Mouse (Mus musculus) embryo, embryonic 10 days (tissue): ENCODE data around the gene Ccdc33.

Source experiments
- DNase-seq: peaks from one replicate; pipeline ENCODE4 v3.0.0-alpha.2; 2015; ENCODE audit warnings: low spot score

The Ccdc33 gene

DNA sequence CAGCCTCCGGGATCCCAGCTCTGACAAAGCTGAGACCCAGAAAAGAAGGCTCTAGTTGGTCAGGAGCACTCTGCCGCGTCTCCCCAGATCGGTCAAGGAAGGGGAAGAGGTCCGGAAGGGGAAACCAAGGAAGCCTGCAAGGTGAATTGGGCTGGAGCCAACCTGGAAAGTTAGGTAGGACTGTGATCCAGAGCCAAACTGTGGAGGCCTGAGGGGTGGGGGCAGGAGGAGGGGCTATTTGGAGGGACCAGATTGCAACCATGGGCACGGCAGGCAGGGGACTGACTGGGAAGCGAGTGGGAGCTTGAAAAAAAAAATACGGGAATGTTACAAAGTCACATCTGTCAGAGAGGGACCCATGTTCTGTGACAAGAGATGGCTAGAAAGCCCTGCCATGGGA is 10.9 kb upstream of the Ccdc33 start:
- no peak for DNase-seq

DNA sequence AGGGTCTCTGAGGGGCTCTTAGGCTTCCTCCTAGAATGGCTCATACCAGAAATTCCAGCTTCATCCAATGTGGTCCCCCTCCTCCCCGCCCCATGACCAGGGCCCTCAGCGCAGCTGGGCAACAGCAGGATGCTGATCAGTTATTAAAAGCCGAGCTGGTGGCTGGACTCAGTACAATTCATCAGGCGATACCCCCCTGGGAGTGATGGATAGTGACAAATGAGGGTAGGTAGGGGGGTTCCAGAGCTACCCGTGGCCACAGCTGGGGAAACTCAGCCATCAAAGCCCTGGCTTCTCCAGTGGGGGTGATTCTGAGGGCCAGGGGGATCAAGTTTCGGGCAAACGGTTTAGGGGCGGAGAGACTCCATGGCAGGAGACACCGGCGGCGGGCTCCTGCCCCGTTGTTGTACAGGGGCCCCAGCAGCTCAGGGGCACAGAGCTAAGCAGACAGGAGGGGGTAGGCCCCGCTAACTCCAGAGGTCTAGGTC is 10.3 kb upstream of the Ccdc33 start:
- DNase-seq: peak; percentile 78

DNA sequence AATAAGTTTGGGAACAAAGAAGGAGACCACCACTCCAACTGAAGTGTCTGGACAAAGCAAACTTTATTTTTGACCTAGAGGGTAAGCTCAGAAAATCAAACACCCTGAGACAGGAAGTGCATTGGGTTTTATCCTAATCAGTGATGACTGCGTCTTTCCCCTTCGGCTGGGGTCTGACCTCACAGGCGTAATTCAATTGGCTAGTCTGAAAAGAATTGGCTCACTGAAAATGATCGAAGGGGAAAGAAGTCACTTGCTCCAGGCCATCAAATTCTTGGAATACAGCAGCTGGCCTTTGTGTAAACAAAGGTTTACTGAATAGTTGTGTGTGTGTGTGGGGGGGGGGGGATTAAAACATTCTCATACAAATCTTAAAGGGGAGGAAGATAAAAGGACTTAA is 7.2 kb upstream of the Ccdc33 start:
- DNase-seq: peak; percentile 56

DNA sequence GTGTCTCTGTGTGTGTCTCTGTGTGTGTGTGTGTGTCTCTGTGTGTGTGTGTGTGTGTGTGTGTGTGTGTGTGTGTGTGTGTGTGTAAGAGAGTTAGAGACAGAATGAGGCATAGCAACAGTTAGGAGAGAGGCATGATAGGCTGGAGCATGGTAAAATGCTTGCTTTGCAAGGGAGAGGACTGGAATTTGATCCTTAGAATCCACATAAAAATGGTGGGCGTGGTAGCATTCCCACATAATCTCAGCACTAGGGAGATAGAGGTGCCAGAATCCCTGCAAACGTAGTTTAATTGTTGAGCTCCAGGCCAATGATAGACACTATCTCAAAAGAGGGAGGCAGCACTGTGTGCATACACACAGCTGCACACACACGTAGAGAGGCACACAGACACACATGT is 6.5 kb upstream of the Ccdc33 start:
- no peak for DNase-seq

DNA sequence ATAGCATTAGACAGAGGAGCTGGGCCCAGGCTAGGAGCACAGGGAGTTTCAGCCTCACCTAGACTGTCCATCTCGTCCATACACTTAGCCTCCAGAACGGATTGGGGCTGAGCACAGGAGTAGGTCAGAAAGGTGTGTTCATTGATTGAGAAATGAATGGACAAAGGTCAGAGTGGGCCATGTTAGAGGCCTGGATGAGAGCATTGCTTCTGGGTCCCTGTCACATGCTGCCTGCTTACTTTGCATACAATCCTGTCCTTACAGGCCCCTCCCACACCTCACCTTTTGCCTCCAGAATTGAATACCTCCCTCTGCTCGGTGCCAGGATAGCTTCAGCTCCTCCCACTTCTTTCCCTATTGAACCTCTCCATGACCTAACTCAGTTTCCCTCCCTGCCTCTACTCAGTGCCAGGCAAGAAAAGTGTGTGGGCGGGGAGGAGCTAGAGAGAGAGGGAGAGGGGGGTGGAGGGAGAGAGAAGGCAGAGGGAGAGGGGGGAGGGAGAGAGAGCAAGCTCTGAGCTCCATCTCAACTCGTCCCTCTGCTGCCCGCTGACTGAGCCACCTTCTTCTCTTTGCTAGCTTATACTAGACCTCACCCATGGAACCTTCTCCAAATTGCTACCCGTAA is 2.5 kb downstream of the Ccdc33 start:
- DNase-seq: no peak

DNA sequence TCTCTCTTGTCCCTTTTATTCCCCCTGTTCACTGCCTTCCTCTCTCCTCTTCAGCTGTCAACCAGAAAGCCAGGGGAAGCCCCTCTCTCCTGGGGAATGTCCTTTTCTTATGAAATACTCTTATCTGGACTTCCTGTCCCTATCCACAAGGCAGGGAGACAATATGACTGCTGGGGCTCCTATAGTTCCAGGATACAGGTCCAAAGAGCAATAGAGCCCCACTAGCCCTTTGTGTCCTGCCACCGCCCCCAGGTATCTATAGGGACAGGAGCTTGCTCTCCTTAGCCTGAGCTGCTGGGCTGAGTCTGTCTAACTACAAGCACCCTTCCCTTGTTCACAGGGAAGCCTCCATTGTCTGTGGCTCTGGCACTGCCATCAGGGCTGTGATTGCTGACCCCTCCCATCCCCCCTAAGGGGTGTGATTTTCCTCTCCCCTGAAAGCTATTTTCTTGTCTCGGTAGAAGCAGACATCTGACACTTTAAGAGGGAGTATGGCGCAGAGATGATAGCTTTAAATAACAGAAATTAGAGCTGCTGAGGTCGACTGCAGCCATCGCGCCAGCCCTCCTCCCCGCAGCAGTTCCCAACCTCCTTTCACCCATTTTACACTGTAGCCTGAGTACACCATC is 3.2 kb downstream of the Ccdc33 start:
- no peak for DNase-seq

DNA sequence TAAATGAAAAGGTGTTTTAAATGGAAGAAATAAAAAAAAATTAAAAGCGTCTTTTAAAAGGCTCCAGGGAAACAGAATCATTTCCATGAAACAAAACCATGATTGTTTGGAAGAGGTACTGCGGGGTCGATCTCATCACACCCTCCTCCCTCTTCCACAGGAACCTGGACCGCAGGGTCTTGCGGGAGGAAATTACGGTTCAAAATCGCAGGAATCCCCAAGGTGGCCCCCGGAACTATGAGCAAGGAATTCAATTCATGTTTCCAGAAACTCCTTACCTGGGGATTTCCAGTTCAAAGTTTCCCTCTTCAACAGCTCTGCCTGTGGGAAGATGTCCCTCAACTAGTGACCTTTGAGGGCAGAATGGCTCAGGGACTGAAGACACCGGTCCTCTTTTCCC is 4.6 kb downstream of the Ccdc33 start:
- no peak for DNase-seq

DNA sequence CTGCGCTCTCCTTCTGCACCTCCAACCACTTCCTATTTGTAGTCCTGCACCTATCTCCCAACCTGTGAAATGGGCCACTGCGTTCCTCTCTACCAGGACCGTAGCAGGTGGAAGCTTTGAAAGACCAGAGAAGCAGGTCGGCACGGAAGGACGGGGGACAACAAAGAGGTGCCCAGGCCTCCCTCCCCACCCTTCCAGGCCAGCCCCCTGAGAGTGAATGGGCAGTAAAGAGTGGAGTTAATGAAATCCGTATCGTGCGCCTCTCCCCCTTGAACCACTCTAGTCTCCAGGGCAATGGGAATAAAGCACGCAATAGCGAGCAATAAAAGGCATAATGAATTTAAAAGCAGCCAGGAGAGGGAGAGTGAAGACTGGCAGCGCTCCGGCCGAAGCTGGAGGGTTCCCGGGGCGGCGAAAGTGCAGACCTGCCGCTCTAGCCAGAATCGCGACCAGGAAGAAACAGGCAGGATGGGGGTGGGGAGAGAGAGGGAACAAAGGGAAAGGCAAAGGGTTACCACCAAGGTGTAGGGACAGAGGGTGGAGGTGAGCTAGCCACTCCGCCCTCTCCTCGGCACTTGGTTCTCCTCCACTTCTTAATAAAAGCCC is 5.2 kb downstream of the Ccdc33 start:
- DNase-seq: peak; percentile 49

DNA sequence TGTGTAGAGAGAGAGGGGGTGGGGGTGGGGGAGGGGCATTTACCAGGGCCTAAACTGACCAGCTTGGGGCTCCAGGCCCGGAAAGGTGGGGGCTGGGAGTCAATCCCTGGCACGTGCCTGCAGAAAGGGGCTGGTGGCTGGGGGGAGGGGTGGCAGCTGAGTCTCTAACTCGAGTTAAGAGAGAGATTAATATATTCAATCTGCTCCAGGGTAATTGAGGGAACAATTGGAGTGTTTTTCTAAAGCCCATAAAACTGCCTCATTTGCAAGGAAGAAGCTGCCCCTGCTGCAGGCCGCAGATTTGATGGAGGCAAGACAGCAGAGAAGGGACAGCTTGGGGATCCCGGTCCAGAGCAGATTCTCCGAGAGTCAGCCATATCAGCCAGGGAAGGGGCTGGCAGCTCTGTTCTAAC is 5.8 kb downstream of the Ccdc33 start:
- peak; percentile 56 for DNase-seq

DNA sequence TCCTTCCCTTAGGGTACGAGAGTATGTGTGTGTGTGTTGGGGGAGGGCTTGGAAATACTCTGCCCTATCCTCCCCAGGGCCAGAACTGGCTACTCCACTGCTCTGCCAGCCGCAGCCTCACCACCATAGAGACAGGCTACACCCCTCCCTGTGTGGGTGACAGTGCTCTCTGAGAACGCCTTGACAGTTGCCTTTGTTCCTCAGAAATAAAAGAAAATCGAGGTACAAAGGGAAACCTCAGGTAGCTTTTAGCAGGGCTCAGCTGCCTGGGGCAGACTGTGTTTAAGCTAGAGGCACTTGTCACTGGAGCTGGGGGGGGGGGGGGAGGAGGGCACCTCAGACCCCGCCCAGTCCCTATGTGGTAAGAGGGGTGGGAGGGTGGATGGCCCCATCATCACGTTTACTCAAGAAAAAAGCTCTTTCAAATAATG is 6.3 kb downstream of the Ccdc33 start:
- DNase-seq: peak; percentile 57

DNA sequence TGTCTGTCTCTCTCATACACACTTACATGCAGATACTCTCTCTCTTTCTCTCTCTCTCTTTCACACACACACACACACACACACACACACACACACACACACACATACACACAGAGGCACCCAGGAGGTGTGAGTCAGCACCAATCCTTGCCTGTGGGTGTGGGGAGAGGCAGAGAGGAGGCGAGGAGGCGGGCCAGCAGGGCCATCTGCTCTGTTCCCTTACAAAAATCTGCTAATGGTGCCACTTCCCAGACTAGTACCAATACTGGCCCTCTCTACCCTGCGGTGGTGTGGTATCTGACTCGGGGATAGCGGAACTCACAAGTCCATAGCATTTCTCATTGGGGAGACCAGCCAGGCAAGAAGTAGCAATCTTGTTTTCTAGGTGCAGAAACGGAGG is 7.2 kb downstream of the Ccdc33 start:
- no peak for DNase-seq

DNA sequence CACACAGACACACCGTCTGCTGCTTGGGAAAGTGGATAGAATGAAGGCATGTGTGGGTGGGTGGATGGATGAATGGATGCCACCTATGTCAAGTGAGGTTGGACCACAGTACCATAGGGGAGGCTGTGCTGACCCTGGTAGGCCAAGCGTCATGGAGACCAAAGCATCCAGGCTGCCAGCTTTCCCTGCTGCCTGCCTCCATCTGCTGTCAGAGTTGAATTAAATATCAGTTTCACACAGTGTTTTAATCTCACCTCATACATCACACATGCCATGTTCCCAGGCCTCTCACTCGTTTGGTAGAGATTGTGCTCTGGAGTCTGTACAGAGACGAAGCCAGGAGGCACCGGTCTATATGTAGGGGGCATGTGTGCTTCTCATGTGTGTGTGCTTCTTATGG is 7.8 kb downstream of the Ccdc33 start:
- DNase-seq: no peak

DNA sequence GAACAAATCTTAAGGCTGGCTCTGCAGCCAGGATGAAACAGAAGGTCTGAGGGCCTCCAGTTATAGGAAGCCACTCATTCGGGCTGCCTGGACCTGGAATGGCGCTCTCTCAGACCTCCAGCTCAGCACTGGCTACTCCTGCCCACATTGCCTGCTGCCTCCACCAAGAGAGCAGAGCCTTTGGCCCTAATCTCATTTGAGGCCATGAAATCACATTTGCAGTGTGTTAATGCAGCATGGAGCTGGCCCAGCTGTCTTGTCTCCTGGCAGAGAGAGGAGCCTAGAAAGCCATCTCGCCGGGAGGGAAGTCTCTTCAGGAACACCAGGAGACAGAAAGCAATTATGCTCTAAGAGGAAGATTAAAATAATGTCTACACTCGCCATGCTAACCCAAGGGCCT is 11.1 kb downstream of the Ccdc33 start:
- DNase-seq: no peak

DNA sequence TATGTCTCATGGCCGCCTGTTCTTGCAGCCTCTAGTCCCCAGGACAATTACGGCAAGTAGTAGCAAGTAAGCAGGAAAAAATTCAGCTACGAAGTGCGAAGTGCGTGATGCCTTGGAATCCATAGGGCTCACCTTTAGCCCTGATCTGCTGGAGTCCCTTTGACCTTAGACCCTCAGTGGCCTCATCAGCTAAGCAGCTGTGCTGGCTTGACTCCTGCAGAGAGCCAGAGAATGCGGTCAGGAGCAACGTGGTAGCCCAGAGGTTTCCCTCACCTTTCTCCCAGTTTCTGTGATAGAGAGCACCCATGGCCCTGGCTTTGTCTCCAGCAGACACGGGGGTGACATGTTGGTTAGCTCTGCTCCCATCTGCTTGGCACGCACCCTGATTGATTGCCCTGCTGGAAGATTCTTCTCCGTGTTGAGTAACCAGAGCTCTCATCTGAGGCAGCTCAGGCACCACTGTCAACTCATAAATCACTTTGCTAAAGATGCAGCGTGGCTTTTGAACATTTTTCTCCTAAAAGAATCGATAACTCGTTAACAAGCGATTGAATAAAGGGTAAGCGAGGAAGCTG is 12.9 kb downstream of the Ccdc33 start:
- peak; percentile 60 for DNase-seq

DNA sequence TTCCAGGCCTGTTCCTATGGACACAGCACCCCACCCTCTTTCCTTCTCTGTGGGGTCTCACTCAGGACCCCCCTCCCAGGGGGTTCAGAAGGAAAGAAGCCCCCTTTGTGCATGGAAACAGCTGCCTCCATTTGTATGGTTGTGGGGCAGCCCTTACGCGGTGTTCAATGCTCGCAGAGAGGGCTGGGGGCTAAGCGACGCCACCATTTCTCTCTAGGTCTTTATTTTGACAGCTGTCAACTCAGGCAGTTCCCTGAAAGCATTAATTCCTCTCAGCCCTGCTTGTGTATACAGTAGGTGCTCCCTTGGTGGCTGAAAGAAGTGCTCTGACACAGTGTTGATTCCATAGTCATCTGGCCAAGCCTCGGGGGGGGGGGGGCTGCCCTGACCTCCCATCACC is 15.0 kb downstream of the Ccdc33 start:
- no peak for DNase-seq

DNA sequence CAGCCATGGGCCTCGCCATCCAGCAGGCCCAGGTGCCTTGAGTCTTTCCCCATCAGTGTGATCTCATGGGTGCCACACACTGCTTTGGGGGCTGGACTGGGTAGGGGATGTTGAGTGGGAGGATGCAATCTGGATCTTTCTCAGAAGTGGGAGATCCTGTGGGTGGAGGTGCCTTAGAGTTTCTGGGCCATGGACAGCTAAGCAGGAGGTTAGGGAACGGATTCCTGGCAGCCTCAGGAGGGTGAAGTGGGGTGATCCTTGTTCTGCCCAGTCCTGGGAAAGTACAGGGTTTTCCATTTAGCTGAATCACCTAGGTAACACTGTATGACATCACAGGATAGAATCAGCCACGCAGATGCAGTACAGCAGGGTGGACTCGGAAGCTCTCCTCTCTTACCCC is 16.6 kb downstream of the Ccdc33 start:
- no peak for DNase-seq

DNA sequence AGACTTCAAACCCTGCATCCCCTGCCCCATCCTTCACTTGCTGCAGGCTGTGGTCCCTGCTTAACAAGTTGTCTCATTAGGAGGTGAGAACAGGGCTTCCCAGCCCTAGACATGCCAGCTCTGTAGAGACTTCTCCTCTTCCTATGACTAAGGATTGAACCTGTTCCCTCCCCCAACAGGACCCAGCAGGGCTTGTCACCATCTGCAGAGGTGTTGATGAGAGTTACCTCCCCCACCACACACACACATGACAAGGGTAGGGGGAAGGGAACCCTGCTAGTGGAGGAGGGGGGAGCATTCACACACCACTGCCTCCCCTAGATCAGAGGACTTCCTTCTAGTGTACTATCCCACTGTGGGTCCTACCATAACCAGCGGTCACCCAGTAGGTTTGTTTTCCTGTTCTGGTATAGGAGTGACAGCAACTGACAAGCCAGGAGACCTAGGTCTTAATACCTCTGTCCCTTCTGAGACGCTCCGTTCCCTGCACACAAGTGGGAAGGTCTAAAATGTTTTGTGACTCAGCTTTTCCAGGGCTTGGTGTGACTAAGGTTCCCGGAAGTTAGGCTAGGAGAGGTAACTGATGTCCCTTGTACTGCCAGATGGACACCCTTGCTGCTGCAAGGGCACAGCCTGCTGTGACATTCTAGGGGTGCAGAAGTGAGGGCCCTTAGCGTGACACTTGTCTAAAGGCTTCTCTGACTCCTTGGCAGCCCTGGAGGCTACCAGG is 18.6 kb downstream of the Ccdc33 start:
- DNase-seq: no peak

DNA sequence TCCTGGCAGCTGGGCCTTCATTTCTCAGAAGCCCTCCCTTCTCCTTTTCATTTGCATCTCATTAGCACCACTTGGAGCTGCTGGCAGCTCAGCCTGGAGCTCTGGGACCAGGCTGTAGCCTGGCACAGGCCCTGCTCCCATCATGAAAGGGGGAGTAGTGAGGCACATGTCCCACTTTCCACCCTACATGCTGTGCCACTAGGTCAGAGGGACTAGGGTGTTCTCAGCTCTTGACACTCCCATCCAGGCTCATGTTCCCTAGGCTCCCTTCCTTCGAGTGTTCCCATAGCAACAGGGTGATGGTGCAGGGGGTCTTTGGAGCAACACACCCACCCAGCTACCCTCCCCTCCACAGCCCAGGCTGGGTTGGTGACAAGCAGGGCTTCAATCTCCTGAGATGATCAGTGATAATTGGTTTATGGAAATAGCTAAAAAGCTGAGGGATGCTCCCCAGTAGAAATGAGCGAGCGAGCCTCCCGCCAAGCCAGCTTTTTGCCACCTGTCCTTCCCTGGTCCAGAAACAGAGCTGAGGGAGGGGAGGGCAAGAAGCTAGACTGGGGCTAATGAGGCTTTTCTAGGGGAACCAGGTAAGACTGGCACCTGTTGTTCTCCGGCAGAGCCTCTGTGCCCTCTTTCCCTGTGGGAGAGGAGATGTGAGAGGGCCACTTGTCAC is 21.9 kb downstream of the Ccdc33 start:
- no peak for DNase-seq

DNA sequence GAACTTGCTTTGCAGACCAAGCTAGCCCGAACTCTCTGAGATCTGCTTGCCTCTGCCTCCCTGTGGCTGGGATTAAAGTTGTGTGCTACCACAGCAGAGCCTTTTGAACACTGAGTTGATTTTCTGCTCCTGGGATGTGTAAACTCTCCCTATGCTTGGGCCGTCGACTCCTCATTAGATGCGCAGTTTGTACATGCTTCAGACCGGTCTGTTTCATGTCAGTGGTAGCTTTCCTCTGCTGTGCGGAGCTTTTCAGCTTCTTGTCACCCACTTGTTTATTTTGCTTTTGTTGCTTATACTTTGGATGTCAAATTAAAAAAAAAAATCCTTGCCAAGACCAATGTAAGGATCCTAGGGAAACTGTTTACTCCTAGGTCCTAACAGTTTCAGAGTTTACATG is 22.6 kb downstream of the Ccdc33 start:
- DNase-seq: no peak

DNA sequence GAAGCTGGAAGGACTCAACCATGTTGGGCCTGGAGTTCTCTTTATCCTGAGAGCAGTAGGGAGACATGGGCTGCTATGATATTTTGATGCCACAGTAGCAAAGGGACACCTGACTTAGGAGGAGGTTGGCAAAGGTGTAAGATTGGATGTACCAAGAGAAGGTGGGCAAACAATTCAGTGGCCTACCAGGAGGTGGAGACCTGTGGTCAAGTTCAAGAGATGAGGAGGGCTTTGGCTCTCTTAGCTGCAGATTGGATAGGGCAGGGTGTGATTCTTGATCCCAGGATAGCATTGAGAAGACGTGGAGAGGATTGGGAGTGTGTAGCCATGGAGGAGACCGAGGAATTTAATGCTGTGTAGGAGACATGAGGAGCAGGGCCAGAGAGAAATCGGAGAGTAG is 24.8 kb downstream of the Ccdc33 start:
- DNase-seq: no peak

DNA sequence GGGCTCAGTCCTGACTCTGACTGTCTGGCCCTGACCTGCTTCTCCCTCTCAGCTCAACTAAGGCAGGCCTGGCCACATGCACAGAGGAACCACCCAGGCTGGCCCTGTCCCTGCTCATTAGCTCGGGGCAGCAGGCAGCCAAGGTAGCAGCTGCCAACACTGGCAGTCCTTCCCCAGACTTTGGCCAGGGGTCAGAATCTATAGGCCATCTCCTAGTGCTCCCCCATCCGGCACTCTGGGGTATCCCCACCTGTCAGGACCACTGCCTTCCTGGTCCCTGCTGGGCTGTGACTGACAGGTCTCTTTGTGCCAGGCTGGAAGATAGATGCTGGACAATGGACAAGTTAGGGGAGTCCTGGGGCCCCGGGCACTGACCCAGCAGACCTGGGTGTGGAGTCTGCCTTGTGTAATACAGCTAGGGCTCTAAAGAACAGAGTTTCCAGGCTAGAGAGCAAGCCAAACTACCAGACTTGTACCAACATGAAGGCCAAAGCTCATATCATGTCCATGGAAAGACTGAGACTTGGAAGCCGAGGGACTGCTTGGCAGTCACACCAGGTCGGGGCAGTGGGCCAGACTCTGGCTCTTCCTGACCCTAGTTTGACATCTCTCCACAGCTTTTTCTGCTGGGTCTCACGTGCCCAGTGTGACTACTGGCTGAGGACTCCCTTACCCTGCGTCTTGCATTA is 25.9 kb downstream of the Ccdc33 start:
- no peak for DNase-seq
